Mouse (Mus musculus): ENCODE measurements around the gene Boc.

GRCm38 (mm10) chr16:44508772-44509171 is 49.9 kb downstream of the Boc start:
- no peak for TF ChIP-seq CTCF (IDR thresholded peaks at IDR 0.05; ENCODE audit: low read depth, low read length)
- TF ChIP-seq POLR2A (IDR thresholded peaks at IDR 0.05; ENCODE audit: borderline replicate concordance, low read depth, low read length) = no peak

Measured in bone marrow macrophage, adult 2 months (primary cell).